Mouse (Mus musculus): ENCODE results near the gene Rsph14.

GRCm38 (mm10) chr10:75058761-75059395, 26.5 kb upstream of the Rsph14 start:
- TF ChIP-seq GATA1 (IDR thresholded peaks at IDR 0.05; ENCODE audit: low read length) (no peak), TAL1 (IDR thresholded peaks at IDR 0.05; ENCODE audit: low read length) (no peak)

Measured in erythroblast, embryonic 14.5 days (primary cell).